Mouse (Mus musculus): Measurements from ENCODE around the gene Mark2.
A peak's percentile ranks its signal among the peaks of the same experiment; 100 is the strongest.

Gene Mark2

DNA sequence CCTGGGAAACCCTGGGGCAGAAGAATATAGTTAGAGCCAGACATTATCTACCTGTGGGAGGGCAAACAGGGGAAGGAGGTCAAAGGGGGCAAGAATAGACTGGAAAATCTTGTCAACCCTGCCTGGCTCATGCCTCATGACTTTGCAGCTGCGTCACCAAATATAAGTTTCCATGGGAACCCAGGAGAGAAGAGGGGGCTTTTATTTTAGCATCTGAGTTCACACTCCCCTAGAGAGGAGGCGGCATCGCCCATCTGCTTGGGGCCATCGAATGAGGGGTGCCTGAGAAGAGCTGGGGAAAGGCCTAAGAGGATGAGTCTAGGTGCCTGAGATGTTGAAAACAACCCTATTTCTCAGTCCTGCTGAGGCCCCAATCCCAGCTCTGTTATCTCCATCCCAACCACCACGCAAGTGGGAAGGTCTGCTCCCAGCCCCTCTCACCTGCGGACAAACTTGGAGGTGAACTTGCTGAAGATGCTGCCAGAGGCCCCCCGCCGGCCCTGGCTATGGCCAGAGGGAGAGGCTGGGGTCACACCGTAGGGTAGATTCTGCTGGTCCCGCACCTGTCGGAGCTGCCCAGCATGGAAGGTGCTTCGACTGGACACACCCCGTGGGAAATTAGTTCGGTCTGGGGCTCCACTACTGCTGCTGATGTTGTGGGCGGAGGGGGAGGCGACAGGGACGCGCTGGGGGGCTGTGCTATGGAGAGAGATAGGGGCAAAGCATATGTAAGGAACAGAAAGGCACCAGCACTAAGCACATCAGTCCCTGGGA, 60.9 kb downstream of the Mark2 start:
- TF ChIP-seq CTCF (conservative IDR thresholded peaks at IDR 0.05; ENCODE audit: low read length) (no peak), NANOG (IDR thresholded peaks at IDR 0.05; ENCODE audit: borderline replicate concordance, low read length) (no peak), POU5F1 (IDR thresholded peaks at IDR 0.05; ENCODE audit: borderline replicate concordance, low read length) (no peak)
- Histone ChIP-seq H3K4me1 (replicated peaks; ENCODE audit: low read depth, low read length) (peaks cover 79% of the 10 kb centered on the region), H3K9me3 (ENCODE audit: low read length) (no peaks in the 10 kb centered on the region), H3K4me3 (replicated peaks; ENCODE audit: low read length) (no peak overlapping the region), H3K27me3 (ENCODE audit: insufficient read depth, low read length) (no peaks in the 10 kb centered on the region), H3K36me3 (ENCODE audit: insufficient read depth, low read length) (peaks cover 100% of the 10 kb centered on the region)

DNA sequence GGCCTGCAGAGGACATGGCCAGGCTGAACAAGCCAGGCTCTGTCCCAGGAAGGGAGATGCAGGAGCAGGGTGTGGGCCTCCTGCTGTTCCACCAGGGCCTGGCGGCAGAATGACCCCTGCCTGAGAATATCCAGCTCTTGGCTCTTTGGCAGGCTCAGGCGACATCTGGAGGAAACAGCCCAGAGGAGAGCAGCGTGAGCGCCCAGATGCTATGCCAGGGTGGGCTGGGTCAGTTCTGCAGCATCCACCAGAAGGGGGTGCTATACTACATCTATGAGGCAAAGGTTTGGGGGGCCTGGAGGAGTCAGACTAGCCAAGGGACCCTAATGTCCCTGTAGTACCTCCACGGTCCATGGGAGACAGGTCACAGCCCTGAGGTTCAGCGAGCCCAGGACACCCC, 62.5 kb downstream of the Mark2 start:
- TF ChIP-seq CTCF (conservative IDR thresholded peaks at IDR 0.05; ENCODE audit: low read length) (peak; percentile 61), NANOG (IDR thresholded peaks at IDR 0.05; ENCODE audit: borderline replicate concordance, low read length) (no peak)
- H3K4me3 ChIP-seq (replicated peaks; ENCODE audit: low read length): peak overlapping the region; percentile 29; the same call in 1 of the 2 replicates
- peaks cover 100% of the 10 kb centered on the region for H3K36me3 ChIP-seq (ENCODE audit: insufficient read depth, low read length)
- peaks cover 91% of the 10 kb centered on the region for H3K4me1 ChIP-seq (replicated peaks; ENCODE audit: low read depth, low read length)
- no peaks in the 10 kb centered on the region for H3K9me3 ChIP-seq (ENCODE audit: low read length)
- no peaks in the 10 kb centered on the region for H3K27me3 ChIP-seq (ENCODE audit: insufficient read depth, low read length)

DNA sequence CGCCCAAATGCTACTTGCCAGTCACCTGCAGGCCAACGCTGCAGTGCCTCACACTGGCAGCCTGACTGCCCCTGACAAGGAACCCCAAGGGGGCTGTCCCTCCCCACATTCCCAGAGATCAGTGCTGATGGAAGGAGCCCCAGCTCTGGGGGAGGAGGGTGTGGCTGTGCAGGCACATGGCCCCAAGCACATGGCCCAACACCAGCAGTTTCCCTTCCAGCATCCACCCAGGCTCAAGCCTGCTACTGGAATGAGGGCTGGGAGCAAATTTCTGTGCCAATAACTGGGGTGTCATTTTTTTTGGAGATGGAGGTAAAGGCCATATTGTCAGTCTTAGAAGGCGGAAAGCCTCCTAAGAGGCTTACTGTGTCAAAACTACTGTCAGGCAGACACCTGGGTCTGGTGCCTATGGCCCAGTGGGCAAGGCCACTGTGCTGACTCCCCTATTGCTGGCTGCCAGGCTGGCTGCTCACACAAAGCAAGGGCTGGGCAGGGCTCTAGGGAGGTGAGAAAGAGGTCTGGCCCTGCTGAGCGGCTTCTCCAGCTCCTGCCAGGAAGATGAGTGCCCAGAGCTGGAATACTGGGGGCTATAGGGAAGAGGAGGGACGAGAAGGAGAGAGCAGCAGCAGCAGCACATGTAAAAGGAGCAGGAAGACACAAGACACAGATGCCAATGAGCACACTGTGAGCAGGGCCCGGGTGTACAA, 63.3 kb downstream of the Mark2 start:
- peaks cover 100% of the 10 kb centered on the region for H3K36me3 ChIP-seq (ENCODE audit: insufficient read depth, low read length)
- H3K4me1 ChIP-seq (replicated peaks; ENCODE audit: low read depth, low read length): peaks cover 98% of the 10 kb centered on the region
- H3K27me3 ChIP-seq (ENCODE audit: insufficient read depth, low read length): no peaks in the 10 kb centered on the region
- H3K9me3 ChIP-seq (ENCODE audit: low read length): no peaks in the 10 kb centered on the region
- no peak for TF ChIP-seq CTCF (conservative IDR thresholded peaks at IDR 0.05; ENCODE audit: low read length)
- no peak for TF ChIP-seq POU5F1 (IDR thresholded peaks at IDR 0.05; ENCODE audit: borderline replicate concordance, low read length)
- TF ChIP-seq NANOG (IDR thresholded peaks at IDR 0.05; ENCODE audit: borderline replicate concordance, low read length): no peak
- peak overlapping the region; percentile 29; the same call in 1 of the 2 replicates for H3K4me3 ChIP-seq (replicated peaks; ENCODE audit: low read length)

DNA sequence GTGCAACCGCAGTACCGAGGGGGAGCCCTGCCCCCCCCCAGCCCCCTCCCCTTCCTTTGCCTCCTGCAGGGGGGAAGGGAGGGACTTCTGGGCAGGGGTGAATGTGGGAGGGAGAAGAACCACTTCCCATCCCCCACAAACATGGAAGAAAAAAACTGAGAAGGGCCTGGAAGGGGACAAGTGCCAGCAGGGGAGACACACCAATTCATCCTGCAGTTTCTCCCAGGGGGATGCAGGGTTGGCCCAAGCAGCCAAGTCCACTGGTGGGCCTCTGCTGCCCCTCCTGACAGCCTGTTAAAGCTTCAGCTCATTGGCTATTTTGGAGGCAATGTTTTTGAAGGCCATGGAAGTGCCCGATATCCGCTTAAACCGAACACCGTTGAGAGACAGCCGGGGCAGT, 64.9 kb downstream of the Mark2 start:
- Histone ChIP-seq H3K9me3 (ENCODE audit: low read length) (no peaks in the 10 kb centered on the region), H3K4me1 (replicated peaks; ENCODE audit: low read depth, low read length) (peaks cover 99% of the 10 kb centered on the region), H3K27me3 (ENCODE audit: insufficient read depth, low read length) (no peaks in the 10 kb centered on the region), H3K36me3 (ENCODE audit: insufficient read depth, low read length) (peaks cover 100% of the 10 kb centered on the region), H3K4me3 (replicated peaks; ENCODE audit: low read length) (peak overlapping the region; percentile 61)
- TF ChIP-seq CTCF (conservative IDR thresholded peaks at IDR 0.05; ENCODE audit: low read length) (no peak), POU5F1 (IDR thresholded peaks at IDR 0.05; ENCODE audit: borderline replicate concordance, low read length) (no peak), NANOG (IDR thresholded peaks at IDR 0.05; ENCODE audit: borderline replicate concordance, low read length) (no peak)

GRCm38 (mm10) chr19:7276053-7276659, 65.5 kb downstream of the Mark2 start:
- Histone ChIP-seq H3K4me1 (replicated peaks; ENCODE audit: low read depth, low read length) (peaks cover 99% of the 10 kb centered on the region), H3K36me3 (ENCODE audit: insufficient read depth, low read length) (peaks cover 100% of the 10 kb centered on the region), H3K4me3 (replicated peaks; ENCODE audit: low read length) (peak overlapping the region; percentile 61), H3K9me3 (ENCODE audit: low read length) (no peaks in the 10 kb centered on the region), H3K27me3 (ENCODE audit: insufficient read depth, low read length) (no peaks in the 10 kb centered on the region)
- TF ChIP-seq POU5F1 (IDR thresholded peaks at IDR 0.05; ENCODE audit: borderline replicate concordance, low read length) (no peak), CTCF (conservative IDR thresholded peaks at IDR 0.05; ENCODE audit: low read length) (no peak), NANOG (IDR thresholded peaks at IDR 0.05; ENCODE audit: borderline replicate concordance, low read length) (no peak)

- H3K4me3 ChIP-seq (replicated peaks; ENCODE audit: low read length): peak overlapping the region; percentile 69
- no peaks in the 10 kb centered on the region for H3K9me3 ChIP-seq (ENCODE audit: low read length)
- peaks cover 100% of the 10 kb centered on the region for H3K36me3 ChIP-seq (ENCODE audit: insufficient read depth, low read length)
- TF ChIP-seq CTCF (conservative IDR thresholded peaks at IDR 0.05; ENCODE audit: low read length) (no peak), POU5F1 (IDR thresholded peaks at IDR 0.05; ENCODE audit: borderline replicate concordance, low read length) (no peak), NANOG (IDR thresholded peaks at IDR 0.05; ENCODE audit: borderline replicate concordance, low read length) (no peak)
- H3K27me3 ChIP-seq (ENCODE audit: insufficient read depth, low read length): no peaks in the 10 kb centered on the region
- peaks cover 99% of the 10 kb centered on the region for H3K4me1 ChIP-seq (replicated peaks; ENCODE audit: low read depth, low read length)
These were observed 66.4 kb downstream of the Mark2 start for GRCm38 (mm10) chr19:7275131-7275789.

DNA sequence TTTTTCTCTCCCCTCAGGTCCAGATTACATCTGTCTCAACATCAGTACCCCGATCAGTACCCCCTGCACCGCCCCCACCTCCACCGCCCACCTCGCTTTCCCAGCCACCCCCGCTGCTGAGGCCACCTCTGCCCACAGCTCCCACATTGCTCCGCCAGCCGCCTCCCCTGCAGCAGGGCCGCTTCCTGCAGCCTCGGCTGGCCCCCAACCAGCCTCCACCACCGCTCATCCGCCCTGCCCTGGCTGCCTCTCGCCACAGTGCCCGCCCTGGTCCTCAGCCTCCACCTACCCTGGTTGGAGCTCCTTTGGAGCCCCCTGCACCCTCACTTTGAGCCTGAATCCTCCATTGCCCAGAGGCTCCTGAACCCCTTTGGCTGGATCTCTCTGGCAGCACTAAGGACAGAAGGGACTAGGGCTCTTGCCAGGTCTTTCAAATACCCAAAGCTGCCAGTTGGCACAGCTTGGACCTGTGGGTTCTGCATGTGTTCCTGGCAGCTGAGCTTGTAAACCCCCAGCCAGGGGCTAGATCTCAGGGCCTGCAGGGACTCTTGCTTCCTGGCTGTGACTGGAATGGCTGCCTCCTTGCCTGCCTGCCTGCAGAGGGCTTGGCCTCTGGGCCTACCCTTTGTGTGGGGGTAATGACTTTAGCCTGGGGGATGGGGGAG, 67.2 kb downstream of the Mark2 start:
- Histone ChIP-seq H3K9me3 (ENCODE audit: low read length) (no peaks in the 10 kb centered on the region), H3K27me3 (ENCODE audit: insufficient read depth, low read length) (no peaks in the 10 kb centered on the region), H3K4me3 (replicated peaks; ENCODE audit: low read length) (peak overlapping the region; percentile 69), H3K36me3 (ENCODE audit: insufficient read depth, low read length) (peaks cover 100% of the 10 kb centered on the region), H3K4me1 (replicated peaks; ENCODE audit: low read depth, low read length) (peaks cover 100% of the 10 kb centered on the region)
- no peak for TF ChIP-seq POU5F1 (IDR thresholded peaks at IDR 0.05; ENCODE audit: borderline replicate concordance, low read length)
- no peak for TF ChIP-seq NANOG (IDR thresholded peaks at IDR 0.05; ENCODE audit: borderline replicate concordance, low read length)
- TF ChIP-seq CTCF (conservative IDR thresholded peaks at IDR 0.05; ENCODE audit: low read length): no peak

Measured in E14TG2a.4 (cell line).